Mouse (Mus musculus) yolk sac, embryonic 10.5 days (tissue): ENCODE measurements around the gene Cbr4.

ENCODE experiments used
- DNase-seq: peaks from one replicate; pipeline ENCODE4 v3.0.0-alpha.2; 2017; ENCODE audit warnings: low spot score

Gene Cbr4

GRCm38 (mm10) chr8:61487597-61488156 lies at the start of gene Cbr4:
Cbr4 (plus strand) TSS chr8:61487734.
- DNase-seq, result peak; percentile 91

GRCm38 (mm10) chr8:61442988-61443387 lies 44.5 kb upstream of the Cbr4 start:
- DNase-seq, result no peak

GRCm38 (mm10) chr8:61444358-61444757 lies 43.2 kb upstream of the Cbr4 start:
- no peak for DNase-seq

GRCm38 (mm10) chr8:61446329-61446728 lies 41.2 kb upstream of the Cbr4 start:
- no peak for DNase-seq

GRCm38 (mm10) chr8:61448100-61448499 lies 39.4 kb upstream of the Cbr4 start:
- no peak for DNase-seq

GRCm38 (mm10) chr8:61448881-61449280 lies 38.7 kb upstream of the Cbr4 start:
- no peak for DNase-seq

- DNase-seq, result no peak
Observed at GRCm38 (mm10) chr8:61450916-61451575, 36.5 kb upstream of the Cbr4 start.

GRCm38 (mm10) chr8:61451721-61452337 lies 35.7 kb upstream of the Cbr4 start:
- DNase-seq, result no peak

- no peak for DNase-seq
Observed at GRCm38 (mm10) chr8:61459763-61460162, 27.8 kb upstream of the Cbr4 start.

- no peak for DNase-seq
Observed at GRCm38 (mm10) chr8:61462221-61462620, 25.3 kb upstream of the Cbr4 start.

- no peak for DNase-seq
Observed at GRCm38 (mm10) chr8:61464393-61464792, 23.1 kb upstream of the Cbr4 start.

GRCm38 (mm10) chr8:61466696-61467552 lies 20.6 kb upstream of the Cbr4 start:
- no peak for DNase-seq

- DNase-seq, result no peak
Observed at GRCm38 (mm10) chr8:61467553-61467815, 20.1 kb upstream of the Cbr4 start.

GRCm38 (mm10) chr8:61470213-61470612 lies 17.3 kb upstream of the Cbr4 start:
- DNase-seq, result no peak

- no peak for DNase-seq
Observed at GRCm38 (mm10) chr8:61475251-61475673, 12.3 kb upstream of the Cbr4 start.

GRCm38 (mm10) chr8:61476160-61476559 lies 11.4 kb upstream of the Cbr4 start:
- no peak for DNase-seq

GRCm38 (mm10) chr8:61478150-61478549 lies 9.4 kb upstream of the Cbr4 start:
- no peak for DNase-seq

GRCm38 (mm10) chr8:61478793-61479192 lies 8.7 kb upstream of the Cbr4 start:
- no peak for DNase-seq

- peak; percentile 54 for DNase-seq
Observed at GRCm38 (mm10) chr8:61479506-61480214, 7.9 kb upstream of the Cbr4 start.

- DNase-seq, result no peak
Observed at GRCm38 (mm10) chr8:61480260-61480967, 7.1 kb upstream of the Cbr4 start.

GRCm38 (mm10) chr8:61486923-61487529 lies 508 bp upstream of the Cbr4 start:
- DNase-seq, result no peak
